Mouse (Mus musculus): ENCODE data around the gene 4930512M02Rik. TPM values are rescaled to one million over a fixed set of nuclear protein-coding genes. Genes with fewer than 3 reads are reported as not detected.

Gene 4930512M02Rik
- polyA plus RNA-seq, 1 experiment = not detected

- Histone ChIP-seq H3K4me1 (ENCODE audit: control insufficient read depth, insufficient read depth, low read length) (no peaks in the 10 kb centered on the region), H3K27ac (ENCODE audit: insufficient read depth, low read depth, low read length) (no peak overlapping the region), H3K4me3 (ENCODE audit: insufficient read depth, low read depth, low read length) (no peak overlapping the region)
- TF ChIP-seq CTCF (IDR thresholded peaks at IDR 0.05; ENCODE audit: insufficient read depth, low read depth, low read length) = no peak
- no peak for TF ChIP-seq POLR2A (IDR thresholded peaks at IDR 0.05; ENCODE audit: insufficient read depth, low read depth, low read length)
- 96% methylated on average over 4 of the region's 4 CpGs for WGBS
These were observed 30.0 kb upstream of the 4930512M02Rik start for GRCm38 (mm10) chr11:11657634-11658033.

DNA sequence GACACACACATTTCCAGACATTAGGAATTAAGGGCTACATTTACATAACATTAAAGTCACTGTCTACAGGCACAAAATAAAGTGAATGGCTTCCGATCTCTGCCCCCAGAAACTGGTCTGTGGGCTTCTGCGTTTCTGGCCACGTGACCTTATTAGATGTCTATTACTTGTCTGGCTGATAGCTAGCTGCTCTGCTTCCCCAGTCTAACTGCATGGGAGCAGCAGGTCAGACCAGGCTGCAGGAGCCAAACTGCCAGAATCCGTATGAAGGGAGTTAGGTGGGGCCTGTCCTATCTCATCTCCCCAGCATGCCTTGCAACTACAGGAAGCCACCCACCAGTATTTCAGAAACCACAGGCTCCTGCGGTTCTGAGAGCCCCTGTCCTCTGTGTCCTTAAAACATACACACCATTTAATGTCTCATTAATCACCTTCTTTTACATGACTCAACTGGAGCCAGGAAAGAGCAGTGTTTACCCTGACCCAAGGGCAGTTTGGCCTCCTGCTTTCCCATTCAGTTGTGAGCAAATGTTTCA is 29.4 kb upstream of the 4930512M02Rik start:
- Histone ChIP-seq H3K27ac (ENCODE audit: insufficient read depth, low read depth, low read length) (no peak overlapping the region), H3K4me3 (ENCODE audit: insufficient read depth, low read depth, low read length) (no peak overlapping the region), H3K4me1 (ENCODE audit: control insufficient read depth, insufficient read depth, low read length) (no peaks in the 10 kb centered on the region)
- 76% methylated on average over 5 of the region's 5 CpGs for WGBS
- TF ChIP-seq CTCF (IDR thresholded peaks at IDR 0.05; ENCODE audit: insufficient read depth, low read depth, low read length) = no peak
- no peak for TF ChIP-seq POLR2A (IDR thresholded peaks at IDR 0.05; ENCODE audit: insufficient read depth, low read depth, low read length)

DNA sequence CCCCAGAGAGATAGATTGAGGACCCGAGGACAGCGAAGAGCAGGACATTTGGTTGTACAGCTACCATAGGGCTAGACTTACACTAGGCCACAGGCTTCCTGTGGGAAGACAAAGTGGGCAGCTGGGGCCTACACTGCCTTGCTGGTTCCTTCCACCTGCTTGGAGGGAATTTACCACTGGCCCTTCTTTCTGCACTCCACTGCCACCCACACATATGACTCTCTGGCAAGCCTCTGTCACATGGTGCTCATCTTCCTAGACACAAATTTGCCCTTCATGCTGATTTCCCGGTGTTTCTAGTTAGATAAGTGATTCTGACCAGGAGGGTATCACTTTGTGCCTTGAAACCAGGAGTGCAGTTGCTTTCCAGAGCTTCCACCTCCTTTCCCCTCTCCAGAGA is 28.8 kb upstream of the 4930512M02Rik start:
- 89% methylated on average over 3 of the region's 3 CpGs for WGBS
- Histone ChIP-seq H3K27ac (ENCODE audit: insufficient read depth, low read depth, low read length) (no peak overlapping the region), H3K4me3 (ENCODE audit: insufficient read depth, low read depth, low read length) (no peak overlapping the region), H3K4me1 (ENCODE audit: control insufficient read depth, insufficient read depth, low read length) (no peaks in the 10 kb centered on the region)
- no peak for TF ChIP-seq POLR2A (IDR thresholded peaks at IDR 0.05; ENCODE audit: insufficient read depth, low read depth, low read length)
- no peak for TF ChIP-seq CTCF (IDR thresholded peaks at IDR 0.05; ENCODE audit: insufficient read depth, low read depth, low read length)

DNA sequence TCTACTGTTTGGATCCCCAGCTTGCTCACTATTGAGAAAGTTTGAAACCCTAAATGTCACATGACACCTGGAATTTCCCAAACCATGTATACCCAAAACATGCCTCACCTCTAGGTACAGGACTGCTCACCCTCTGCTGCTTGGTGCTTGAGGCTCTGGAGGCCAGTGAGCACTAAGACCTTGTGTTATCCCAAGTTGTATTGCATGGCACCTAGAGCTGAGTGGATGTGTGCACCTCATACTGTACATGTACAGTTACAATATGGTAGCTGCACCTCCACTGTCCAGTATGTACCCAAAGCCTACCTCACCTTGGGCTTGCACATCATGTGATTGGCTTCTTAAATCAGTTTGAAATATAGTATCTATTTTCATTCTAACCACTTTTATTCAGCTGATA is 16.7 kb upstream of the 4930512M02Rik start:
- H3K4me3 ChIP-seq (ENCODE audit: insufficient read depth, low read depth, low read length) = no peak overlapping the region
- TF ChIP-seq CTCF (IDR thresholded peaks at IDR 0.05; ENCODE audit: insufficient read depth, low read depth, low read length) (no peak), POLR2A (IDR thresholded peaks at IDR 0.05; ENCODE audit: insufficient read depth, low read depth, low read length) (no peak)
- H3K27ac ChIP-seq (ENCODE audit: insufficient read depth, low read depth, low read length) = no peak overlapping the region
- H3K4me1 ChIP-seq (ENCODE audit: control insufficient read depth, insufficient read depth, low read length) = no peaks in the 10 kb centered on the region

- H3K4me3 ChIP-seq (ENCODE audit: insufficient read depth, low read depth, low read length) = no peak overlapping the region
- 65% methylated on average over 4 of the region's 4 CpGs for WGBS
- H3K4me1 ChIP-seq (ENCODE audit: control insufficient read depth, insufficient read depth, low read length) = no peaks in the 10 kb centered on the region
- H3K27ac ChIP-seq (ENCODE audit: insufficient read depth, low read depth, low read length) = no peak overlapping the region
- no peak for TF ChIP-seq POLR2A (IDR thresholded peaks at IDR 0.05; ENCODE audit: insufficient read depth, low read depth, low read length)
- TF ChIP-seq CTCF (IDR thresholded peaks at IDR 0.05; ENCODE audit: insufficient read depth, low read depth, low read length) = no peak
These were observed 3.4 kb downstream of the 4930512M02Rik start for GRCm38 (mm10) chr11:11624073-11624705.

DNA sequence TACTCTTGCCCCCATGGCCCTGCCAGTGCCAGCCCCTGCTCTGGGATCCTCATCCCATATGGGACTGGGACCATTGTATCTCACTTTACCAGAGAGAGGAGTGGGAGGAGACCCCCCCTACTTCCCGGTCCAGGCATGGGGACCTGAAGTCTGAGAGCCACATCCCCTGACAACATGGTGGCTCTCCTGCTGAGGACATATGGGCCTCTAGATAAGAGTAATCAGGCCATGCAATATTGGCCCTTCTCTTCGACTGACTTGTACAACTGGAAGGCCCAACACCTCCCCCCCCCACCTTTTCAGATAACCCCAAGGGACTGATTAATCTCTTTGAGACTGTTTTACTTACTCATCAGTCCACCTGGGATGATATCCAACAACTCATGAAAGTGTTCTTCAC is 18.4 kb downstream of the 4930512M02Rik start:
- Histone ChIP-seq H3K4me3 (ENCODE audit: insufficient read depth, low read depth, low read length) (no peak overlapping the region), H3K4me1 (ENCODE audit: control insufficient read depth, insufficient read depth, low read length) (no peaks in the 10 kb centered on the region), H3K27ac (ENCODE audit: insufficient read depth, low read depth, low read length) (no peak overlapping the region)
- TF ChIP-seq POLR2A (IDR thresholded peaks at IDR 0.05; ENCODE audit: insufficient read depth, low read depth, low read length) (no peak), CTCF (IDR thresholded peaks at IDR 0.05; ENCODE audit: insufficient read depth, low read depth, low read length) (no peak)
- 91% methylated on average over 2 of the region's 2 CpGs for WGBS

GRCm38 (mm10) chr11:11587327-11587726 is 40.3 kb downstream of the 4930512M02Rik start:
- no peak overlapping the region for H3K27ac ChIP-seq (ENCODE audit: insufficient read depth, low read depth, low read length)
- 66% methylated on average over 2 of the region's 2 CpGs for WGBS
- H3K4me1 ChIP-seq (ENCODE audit: control insufficient read depth, insufficient read depth, low read length) = no peaks in the 10 kb centered on the region
- TF ChIP-seq CTCF (IDR thresholded peaks at IDR 0.05; ENCODE audit: insufficient read depth, low read depth, low read length) (no peak), POLR2A (IDR thresholded peaks at IDR 0.05; ENCODE audit: insufficient read depth, low read depth, low read length) (no peak)
- H3K4me3 ChIP-seq (ENCODE audit: insufficient read depth, low read depth, low read length) = no peak overlapping the region

GRCm38 (mm10) chr11:11586423-11586822 is 41.2 kb downstream of the 4930512M02Rik start:
- WGBS = 91% methylated on average over 1 of the region's 1 CpGs
- Histone ChIP-seq H3K4me3 (ENCODE audit: insufficient read depth, low read depth, low read length) (no peak overlapping the region), H3K4me1 (ENCODE audit: control insufficient read depth, insufficient read depth, low read length) (no peaks in the 10 kb centered on the region), H3K27ac (ENCODE audit: insufficient read depth, low read depth, low read length) (no peak overlapping the region)
- TF ChIP-seq POLR2A (IDR thresholded peaks at IDR 0.05; ENCODE audit: insufficient read depth, low read depth, low read length) (no peak), CTCF (IDR thresholded peaks at IDR 0.05; ENCODE audit: insufficient read depth, low read depth, low read length) (no peak)

DNA sequence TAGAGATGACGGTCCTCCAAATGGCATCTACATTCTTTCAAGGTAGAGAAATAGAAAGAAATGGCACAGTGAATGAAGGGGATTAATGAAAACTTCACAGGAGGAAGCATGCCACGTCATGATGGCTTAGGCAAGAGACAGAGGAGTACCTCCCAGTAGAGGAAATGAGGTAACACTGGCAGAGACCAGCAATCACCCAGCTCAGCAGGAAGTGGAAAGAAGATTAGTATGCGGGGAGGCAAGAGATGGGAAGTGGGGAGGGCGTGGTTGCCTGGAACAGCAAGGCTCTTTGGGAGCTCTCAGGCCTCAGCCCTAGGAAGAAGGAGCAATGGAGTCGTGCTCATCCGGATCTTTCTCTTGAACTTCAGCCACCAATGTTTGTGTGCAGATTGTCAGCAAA is 53.9 kb downstream of the 4930512M02Rik start:
- H3K4me3 ChIP-seq (ENCODE audit: insufficient read depth, low read depth, low read length) = no peak overlapping the region
- no peak overlapping the region for H3K27ac ChIP-seq (ENCODE audit: insufficient read depth, low read depth, low read length)
- H3K4me1 ChIP-seq (ENCODE audit: control insufficient read depth, insufficient read depth, low read length) = no peaks in the 10 kb centered on the region
- no peak for TF ChIP-seq POLR2A (IDR thresholded peaks at IDR 0.05; ENCODE audit: insufficient read depth, low read depth, low read length)
- TF ChIP-seq CTCF (IDR thresholded peaks at IDR 0.05; ENCODE audit: insufficient read depth, low read depth, low read length) = no peak
- 61% methylated on average over 6 of the region's 6 CpGs for WGBS
